Mouse (Mus musculus): ENCODE data around the gene Mtif2. TPM values are rescaled to one million over a fixed set of nuclear protein-coding genes. Genes with fewer than 3 reads are reported as not detected.

Gene Mtif2
- 36.2 and 37.9 TPM in 2 replicates for polyA plus RNA-seq (2015; fragmentation: Nextera tagmentation; extraction: Ambion mirVana)

DNA sequence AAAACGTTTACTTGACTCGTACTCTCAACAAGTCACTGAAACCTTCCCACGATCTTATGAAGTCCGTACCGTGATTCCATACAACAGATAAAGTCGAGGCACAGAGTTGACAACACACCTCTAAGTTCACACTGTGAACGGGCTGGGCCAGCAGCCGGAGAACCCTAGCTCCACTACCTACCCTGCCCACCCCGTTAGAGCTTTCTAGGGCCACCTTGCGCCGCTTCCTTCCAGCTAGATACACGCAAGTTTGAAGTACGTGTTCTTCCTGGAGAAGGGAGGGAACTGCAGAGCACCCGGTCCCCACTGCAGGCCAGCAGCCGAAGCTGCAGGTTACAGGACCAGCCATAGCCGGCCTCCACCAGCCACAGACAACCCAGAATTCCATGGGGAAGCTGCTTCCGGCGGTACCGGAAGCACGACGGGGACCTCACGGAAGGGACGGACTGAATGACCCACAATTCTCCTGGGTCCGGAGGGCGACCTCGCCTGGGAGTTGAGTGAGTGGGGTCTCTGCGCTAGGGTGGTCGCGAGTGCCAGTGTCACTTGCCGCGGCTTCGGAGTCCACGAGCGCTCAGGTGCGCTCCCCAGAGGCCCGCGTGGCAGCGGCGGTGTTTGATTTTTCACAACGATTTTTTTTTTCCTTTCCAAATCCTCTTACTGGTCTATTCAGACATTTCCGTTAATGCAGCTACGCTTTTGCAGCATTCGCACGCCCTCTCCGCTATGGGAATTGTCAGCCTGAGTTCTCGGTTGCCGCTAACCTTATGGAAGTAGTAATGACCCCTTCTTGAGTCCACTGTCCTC, at the start of gene Mtif2:
Gene Mtif2, plus strand, starts transcription at position 421 of the 807 bp plus-strand sequence.
- peak within 1 kb of the TSS; percentile 67 for H3K4me2 ChIP-seq
- peak within 1 kb of the TSS; percentile 66 for H3K4me3 ChIP-seq
- ATAC-seq (ENCODE audit: insufficient number of reproducible peaks, low FRiP score, low TSS enrichment, low read depth) = peak; percentile 86
- no peaks in the 10 kb centered on the region for H3K9me3 ChIP-seq
- peak within 1 kb of the TSS; percentile 89 for H3K27ac ChIP-seq
- no peaks in the 10 kb centered on the region for H3K27me3 ChIP-seq
- WGBS = 2% methylated on average over 47 of the region's 47 CpGs
- peak within 1 kb of the TSS; percentile 75 for H3K9ac ChIP-seq
- peaks cover 4% of the 10 kb centered on the region; the same call in 1 of the 2 replicates for H3K4me1 ChIP-seq
- H3K36me3 ChIP-seq = peaks cover 10% of the 10 kb centered on the region

DNA sequence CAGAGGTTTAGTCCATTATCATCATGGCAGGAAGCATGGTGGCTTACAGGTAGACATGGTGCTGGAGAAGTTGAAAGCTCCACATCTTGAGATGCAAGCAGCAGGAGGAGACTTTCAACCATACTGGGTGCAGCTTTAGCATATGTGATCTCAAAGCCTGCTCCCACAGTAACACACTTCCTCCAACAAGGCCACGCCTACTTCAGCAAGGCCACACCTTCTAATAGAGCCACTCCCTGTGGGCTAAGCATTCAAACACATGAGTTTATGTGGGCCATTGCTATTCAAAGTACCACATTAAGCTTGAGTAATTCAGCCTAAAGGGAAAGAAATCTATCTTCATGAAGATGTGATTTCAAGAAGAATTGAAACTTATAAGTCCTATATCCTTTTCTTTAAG, 33.1 kb upstream of the Mtif2 start:
- Histone ChIP-seq H3K27me3 (no peaks in the 10 kb centered on the region), H3K4me1 (no peaks in the 10 kb centered on the region), H3K9ac (no peak overlapping the region), H3K4me2 (no peak overlapping the region), H3K4me3 (no peak overlapping the region), H3K27ac (no peak overlapping the region), H3K9me3 (no peaks in the 10 kb centered on the region), H3K36me3 (peaks cover 19% of the 10 kb centered on the region)
- no peak for ATAC-seq (ENCODE audit: insufficient number of reproducible peaks, low FRiP score, low TSS enrichment, low read depth)
- WGBS = 88% methylated on average over 1 of the region's 1 CpGs

- H3K36me3 ChIP-seq = peaks cover 22% of the 10 kb centered on the region
- 80% methylated on average over 3 of the region's 3 CpGs for WGBS
Measured at GRCm38 (mm10) chr11:29496962-29497361, 29.2 kb upstream of the Mtif2 start.

DNA sequence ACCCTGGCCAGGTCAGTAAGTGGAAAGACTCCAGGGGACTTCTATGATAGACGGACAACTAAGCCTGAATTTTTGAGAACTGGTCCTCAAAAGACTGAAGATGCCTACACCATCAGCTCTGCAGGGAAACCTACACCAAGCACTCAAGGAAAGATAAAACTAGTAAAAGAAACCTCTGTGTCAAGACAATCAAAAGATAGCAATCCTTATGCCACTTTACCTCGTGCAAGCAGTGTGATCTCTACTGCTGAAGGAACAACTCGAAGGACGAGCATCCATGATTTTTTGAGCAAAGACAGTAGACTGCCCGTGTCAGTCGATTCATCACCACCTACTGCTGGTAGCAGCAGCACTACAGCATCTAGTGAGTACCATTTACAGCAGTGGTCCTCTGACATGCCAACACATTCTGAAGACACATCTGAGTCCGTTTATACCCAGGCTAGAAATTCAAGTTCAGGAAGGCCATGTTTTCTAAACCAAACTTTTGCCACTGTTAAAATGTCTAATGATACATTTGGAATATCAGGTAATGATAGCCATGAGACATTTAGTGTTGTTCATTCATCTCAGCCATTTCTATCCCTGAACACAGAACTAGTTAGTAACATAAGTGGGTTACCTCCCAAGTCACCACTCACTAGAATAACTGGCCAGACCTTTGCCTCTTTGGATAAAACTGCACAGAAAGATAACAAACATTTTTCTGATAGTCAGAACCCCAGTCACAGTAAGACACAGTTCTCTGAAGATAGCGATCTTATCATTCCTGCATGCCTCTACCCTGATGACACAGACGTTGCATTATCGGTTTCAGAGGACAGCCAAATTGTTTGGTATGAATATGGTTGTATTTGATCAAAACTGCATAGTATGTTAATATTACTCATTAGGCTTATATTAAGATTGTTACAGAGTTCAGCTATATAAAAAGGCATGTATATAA, 22.0 kb upstream of the Mtif2 start:
- H3K4me1 ChIP-seq = no peaks in the 10 kb centered on the region
- no peak overlapping the region for H3K4me2 ChIP-seq
- WGBS = 89% methylated on average over 10 of the region's 10 CpGs
- no peaks in the 10 kb centered on the region for H3K27me3 ChIP-seq
- H3K36me3 ChIP-seq = peaks cover 33% of the 10 kb centered on the region
- H3K4me3 ChIP-seq = no peak overlapping the region
- H3K9me3 ChIP-seq = no peaks in the 10 kb centered on the region
- H3K27ac ChIP-seq = no peak overlapping the region
- H3K9ac ChIP-seq = no peak overlapping the region
- ATAC-seq (ENCODE audit: insufficient number of reproducible peaks, low FRiP score, low TSS enrichment, low read depth) = no peak

More at GRCm38 (mm10) chr11:29496962-29497361, 29.2 kb upstream of the Mtif2 start:
- no peaks in the 10 kb centered on the region for H3K27me3 ChIP-seq
- H3K9ac ChIP-seq = no peak overlapping the region
- H3K4me2 ChIP-seq = no peak overlapping the region
- no peak overlapping the region for H3K27ac ChIP-seq
- no peak overlapping the region for H3K4me3 ChIP-seq
- no peaks in the 10 kb centered on the region for H3K4me1 ChIP-seq
- no peak for ATAC-seq (ENCODE audit: insufficient number of reproducible peaks, low FRiP score, low TSS enrichment, low read depth)
- no peaks in the 10 kb centered on the region for H3K9me3 ChIP-seq

GRCm38 (mm10) chr11:29504899-29505625, 21.1 kb upstream of the Mtif2 start:
- 94% methylated on average over 2 of the region's 2 CpGs for whole genome bisulfite sequencing
- ATAC-seq (ENCODE audit: insufficient number of reproducible peaks, low FRiP score, low TSS enrichment, low read depth) = no peak
- peaks cover 29% of the 10 kb centered on the region for H3K36me3 ChIP-seq

GRCm38 (mm10) chr11:29509421-29509820, 16.8 kb upstream of the Mtif2 start:
- Histone ChIP-seq H3K4me2 (no peak overlapping the region), H3K9me3 (no peaks in the 10 kb centered on the region), H3K27me3 (no peaks in the 10 kb centered on the region), H3K4me1 (peaks cover 3% of the 10 kb centered on the region; the same call in 1 of the 2 replicates), H3K36me3 (peaks cover 23% of the 10 kb centered on the region), H3K27ac (no peak overlapping the region), H3K9ac (no peak overlapping the region), H3K4me3 (no peak overlapping the region)
- no peak for ATAC-seq (ENCODE audit: insufficient number of reproducible peaks, low FRiP score, low TSS enrichment, low read depth)
- WGBS = 98% methylated on average over 1 of the region's 1 CpGs

More at GRCm38 (mm10) chr11:29504899-29505625, 21.1 kb upstream of the Mtif2 start:
- Histone ChIP-seq H3K9me3 (no peaks in the 10 kb centered on the region), H3K27ac (no peak overlapping the region), H3K4me3 (no peak overlapping the region), H3K9ac (no peak overlapping the region), H3K4me1 (no peaks in the 10 kb centered on the region), H3K4me2 (no peak overlapping the region), H3K27me3 (no peaks in the 10 kb centered on the region)

GRCm38 (mm10) chr11:29512818-29513535, 13.2 kb upstream of the Mtif2 start:
- Histone ChIP-seq H3K27me3 (no peaks in the 10 kb centered on the region), H3K27ac (no peak overlapping the region), H3K36me3 (peaks cover 11% of the 10 kb centered on the region), H3K4me2 (no peak overlapping the region), H3K9me3 (no peaks in the 10 kb centered on the region), H3K9ac (no peak overlapping the region), H3K4me1 (peaks cover 3% of the 10 kb centered on the region; the same call in 1 of the 2 replicates), H3K4me3 (no peak overlapping the region)
- WGBS = 90% methylated on average over 4 of the region's 4 CpGs
- ATAC-seq (ENCODE audit: insufficient number of reproducible peaks, low FRiP score, low TSS enrichment, low read depth) = no peak

GRCm38 (mm10) chr11:29514325-29514681, 11.9 kb upstream of the Mtif2 start:
- Histone ChIP-seq H3K9me3 (no peaks in the 10 kb centered on the region), H3K27me3 (no peaks in the 10 kb centered on the region), H3K4me2 (peak overlapping the region; percentile 48), H3K36me3 (peaks cover 11% of the 10 kb centered on the region), H3K4me1 (peaks cover 3% of the 10 kb centered on the region; the same call in 1 of the 2 replicates), H3K9ac (peak overlapping the region; percentile 68), H3K27ac (peak overlapping the region; percentile 91), H3K4me3 (peak overlapping the region; percentile 65)
- 22% methylated on average over 10 of the region's 10 CpGs for WGBS
- ATAC-seq (ENCODE audit: insufficient number of reproducible peaks, low FRiP score, low TSS enrichment, low read depth) = no peak

DNA sequence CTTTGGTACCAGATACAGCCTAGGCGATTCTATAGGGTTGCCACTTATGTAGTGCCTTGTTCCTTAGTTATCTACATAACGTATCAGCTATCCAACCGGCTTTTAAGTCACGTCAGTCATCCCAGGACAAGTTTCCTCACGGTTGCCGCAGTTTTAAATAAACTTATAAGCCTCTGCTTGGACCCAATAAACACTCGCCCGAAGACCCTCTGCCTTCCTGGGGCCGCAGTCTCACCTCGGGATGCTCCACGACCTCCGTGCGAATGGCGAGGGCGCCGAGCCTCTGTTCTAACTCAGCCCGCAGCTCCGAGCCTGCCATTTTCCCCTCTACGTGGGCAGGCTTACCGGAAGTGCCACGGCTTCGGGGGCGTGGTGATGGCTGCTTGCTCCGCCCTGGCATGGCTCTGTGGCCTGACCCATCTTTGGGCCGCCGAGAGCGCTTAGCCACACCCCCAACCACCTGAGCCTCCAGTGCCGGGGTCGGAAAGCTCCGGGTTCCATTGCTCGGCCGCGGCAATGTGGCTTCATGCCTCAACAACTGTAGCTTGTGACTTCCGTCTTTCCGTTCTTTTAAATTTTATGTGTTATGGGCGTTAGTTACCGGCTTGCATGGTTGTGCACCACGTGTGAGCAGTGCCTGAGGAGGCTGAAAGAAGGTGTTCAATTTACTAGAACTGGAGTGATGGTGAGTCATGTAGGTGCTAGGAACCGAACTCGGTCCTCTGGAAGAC, 11.4 kb upstream of the Mtif2 start, which contains the start of gene Prorsd1:
Gene Prorsd1, minus strand, starts transcription at position 352 of the 731 bp plus-strand sequence.
- Histone ChIP-seq H3K4me1 (peaks cover 3% of the 10 kb centered on the region; the same call in 1 of the 2 replicates), H3K9me3 (no peaks in the 10 kb centered on the region), H3K4me3 (peak within 1 kb of the TSS; percentile 65), H3K36me3 (peaks cover 11% of the 10 kb centered on the region), H3K9ac (peak within 1 kb of the TSS; percentile 68), H3K27me3 (no peaks in the 10 kb centered on the region), H3K27ac (peak within 1 kb of the TSS; percentile 91), H3K4me2 (peak within 1 kb of the TSS; percentile 48)
- peak; percentile 97 for ATAC-seq (ENCODE audit: insufficient number of reproducible peaks, low FRiP score, low TSS enrichment, low read depth)
- 3% methylated on average over 40 of the region's 40 CpGs for WGBS

- Histone ChIP-seq H3K4me2 (no peak overlapping the region), H3K9me3 (no peaks in the 10 kb centered on the region), H3K27me3 (no peaks in the 10 kb centered on the region), H3K36me3 (peaks cover 39% of the 10 kb centered on the region), H3K4me3 (no peak overlapping the region), H3K4me1 (no peaks in the 10 kb centered on the region), H3K9ac (no peak overlapping the region), H3K27ac (no peak overlapping the region)
- no peak for ATAC-seq (ENCODE audit: insufficient number of reproducible peaks, low FRiP score, low TSS enrichment, low read depth)
- WGBS = 90% methylated on average over 1 of the region's 1 CpGs
Measured at GRCm38 (mm10) chr11:29538201-29538600, 12.0 kb downstream of the Mtif2 start.
